Mouse (Mus musculus): ENCODE results near the gene Leng9. TPM values are rescaled to one million over a fixed set of nuclear protein-coding genes. Genes with fewer than 3 reads are reported as not detected.

Leng9 gene
- polyA plus RNA-seq, 1 experiment from 2014 or later: 5.2 TPM

GRCm38 (mm10) chr7:4149209-4150054 is 742 bp downstream of the Leng9 start:
- H3K4me1 ChIP-seq: peaks cover 31% of the 10 kb centered on the region
- no peaks in the 10 kb centered on the region for H3K9me3 ChIP-seq
- H3K36me3 ChIP-seq (replicated peaks): peaks cover 28% of the 10 kb centered on the region
- peak overlapping the region; percentile 71 for H3K4me3 ChIP-seq
- H3K4me2 ChIP-seq: peak overlapping the region; percentile 96
- H3K27ac ChIP-seq: peak overlapping the region; percentile 91
- WGBS: under 1% methylated on average over 59 of the region's 64 CpGs
- peak; percentile 80 for ATAC-seq (replicated peaks)
- peaks cover 27% of the 10 kb centered on the region for H3K27me3 ChIP-seq (replicated peaks)
- H3K9ac ChIP-seq: peak overlapping the region; percentile 86

DNA sequence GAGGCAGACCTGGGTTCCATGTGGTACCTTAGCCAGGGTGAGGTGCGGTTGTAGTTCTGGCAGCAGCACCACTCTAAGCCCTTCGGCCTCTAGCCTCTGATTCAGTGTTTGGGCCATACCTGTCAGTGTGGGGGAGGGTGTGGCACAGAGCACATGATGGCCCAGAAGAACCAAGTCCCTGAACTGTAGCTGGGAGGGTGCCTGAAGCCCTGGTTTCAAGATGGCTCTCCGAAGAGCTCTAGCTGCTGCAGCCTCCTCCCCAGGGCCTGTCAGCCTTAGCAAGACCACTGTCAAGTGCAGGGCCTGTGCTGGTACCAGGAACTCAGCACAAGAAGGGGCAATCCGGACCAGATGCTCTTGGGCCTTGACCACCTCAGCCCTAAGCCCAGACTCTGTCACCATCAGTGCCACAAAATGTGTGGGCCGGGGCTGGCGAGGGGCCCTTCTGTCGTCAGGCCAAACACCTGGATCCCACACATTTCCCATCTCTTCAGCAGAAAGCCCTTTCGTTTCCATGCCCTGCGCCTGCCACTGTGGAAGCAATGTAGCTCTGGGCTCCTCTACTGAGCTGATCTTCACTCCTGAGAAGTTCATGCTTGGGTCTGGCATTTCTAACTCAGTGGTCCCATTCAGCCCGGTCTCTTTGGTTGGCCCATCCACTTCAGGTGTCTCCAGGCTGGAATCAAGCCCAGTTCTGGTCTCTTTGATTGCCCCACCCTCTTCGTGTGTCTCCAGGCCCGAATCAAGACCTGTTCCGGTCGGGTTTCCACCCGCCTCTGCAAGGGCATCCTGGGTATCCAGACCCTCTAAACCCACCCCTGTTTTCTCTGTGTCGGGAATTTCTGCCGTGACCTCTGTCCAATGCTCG is 1.6 kb downstream of the Leng9 start:
- ATAC-seq (replicated peaks): peak; percentile 48
- H3K36me3 ChIP-seq (replicated peaks): peaks cover 36% of the 10 kb centered on the region
- H3K27me3 ChIP-seq (replicated peaks): peaks cover 24% of the 10 kb centered on the region
- 27% methylated on average over 18 of the region's 18 CpGs for WGBS
- peak overlapping the region; percentile 86 for H3K9ac ChIP-seq
- peak overlapping the region; percentile 71 for H3K4me3 ChIP-seq
- peak overlapping the region; percentile 96 for H3K4me2 ChIP-seq
- peak overlapping the region; percentile 91 for H3K27ac ChIP-seq
- peaks cover 31% of the 10 kb centered on the region for H3K4me1 ChIP-seq
- no peaks in the 10 kb centered on the region for H3K9me3 ChIP-seq

- H3K27ac ChIP-seq: no peak overlapping the region
- H3K36me3 ChIP-seq (replicated peaks): peaks cover 43% of the 10 kb centered on the region
- H3K9ac ChIP-seq: no peak overlapping the region
- peaks cover 17% of the 10 kb centered on the region for H3K27me3 ChIP-seq (replicated peaks)
- H3K4me1 ChIP-seq: peaks cover 31% of the 10 kb centered on the region
- no peak overlapping the region for H3K4me3 ChIP-seq
- ATAC-seq (replicated peaks): no peak
- no peak overlapping the region; the same call in 1 of the 2 replicates for H3K4me2 ChIP-seq
- WGBS: 88% methylated on average over 4 of the region's 4 CpGs
- no peaks in the 10 kb centered on the region for H3K9me3 ChIP-seq
Measured at GRCm38 (mm10) chr7:4147836-4148235, 2.3 kb downstream of the Leng9 start.

DNA sequence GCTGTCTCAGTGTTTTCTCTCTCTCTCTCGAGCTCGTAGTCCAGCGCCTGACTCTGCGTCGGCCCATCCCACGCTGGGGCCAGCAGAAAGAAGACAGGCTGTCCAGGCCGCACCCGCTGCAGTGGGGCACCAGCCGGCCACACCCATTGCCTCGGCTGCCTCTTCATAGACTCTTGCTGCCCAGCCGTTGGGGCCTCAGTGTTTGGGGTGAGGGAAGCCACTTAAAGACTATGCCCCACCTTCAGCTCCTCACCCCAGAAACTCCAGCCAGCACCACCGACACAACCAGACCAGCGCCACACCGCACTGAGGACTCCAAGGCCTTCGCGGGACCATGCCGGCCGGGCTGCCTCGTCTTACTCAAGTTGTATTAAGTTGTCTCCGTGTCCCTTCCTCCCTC is 2.8 kb downstream of the Leng9 start:
- WGBS: 93% methylated on average over 20 of the region's 20 CpGs
- no peaks in the 10 kb centered on the region for H3K9me3 ChIP-seq
- no peak overlapping the region for H3K27ac ChIP-seq
- no peak for ATAC-seq (replicated peaks)
- peaks cover 14% of the 10 kb centered on the region for H3K27me3 ChIP-seq (replicated peaks)
- no peak overlapping the region for H3K9ac ChIP-seq
- H3K4me1 ChIP-seq: peaks cover 31% of the 10 kb centered on the region
- peaks cover 48% of the 10 kb centered on the region for H3K36me3 ChIP-seq (replicated peaks)
- no peak overlapping the region for H3K4me3 ChIP-seq
- no peak overlapping the region for H3K4me2 ChIP-seq

- H3K27me3 ChIP-seq (replicated peaks): peaks cover 9% of the 10 kb centered on the region
- H3K4me3 ChIP-seq: no peak overlapping the region
- H3K27ac ChIP-seq: no peak overlapping the region
- H3K4me2 ChIP-seq: no peak overlapping the region
- ATAC-seq (replicated peaks): no peak
- H3K9me3 ChIP-seq: no peaks in the 10 kb centered on the region
- H3K4me1 ChIP-seq: peaks cover 30% of the 10 kb centered on the region
- peaks cover 57% of the 10 kb centered on the region for H3K36me3 ChIP-seq (replicated peaks)
- H3K9ac ChIP-seq: no peak overlapping the region
- WGBS: 93% methylated on average over 23 of the region's 23 CpGs
Measured at GRCm38 (mm10) chr7:4146241-4147180, 3.7 kb downstream of the Leng9 start.

GRCm38 (mm10) chr7:4145552-4146190 is 4.5 kb downstream of the Leng9 start:
- no peak overlapping the region for H3K4me2 ChIP-seq

DNA sequence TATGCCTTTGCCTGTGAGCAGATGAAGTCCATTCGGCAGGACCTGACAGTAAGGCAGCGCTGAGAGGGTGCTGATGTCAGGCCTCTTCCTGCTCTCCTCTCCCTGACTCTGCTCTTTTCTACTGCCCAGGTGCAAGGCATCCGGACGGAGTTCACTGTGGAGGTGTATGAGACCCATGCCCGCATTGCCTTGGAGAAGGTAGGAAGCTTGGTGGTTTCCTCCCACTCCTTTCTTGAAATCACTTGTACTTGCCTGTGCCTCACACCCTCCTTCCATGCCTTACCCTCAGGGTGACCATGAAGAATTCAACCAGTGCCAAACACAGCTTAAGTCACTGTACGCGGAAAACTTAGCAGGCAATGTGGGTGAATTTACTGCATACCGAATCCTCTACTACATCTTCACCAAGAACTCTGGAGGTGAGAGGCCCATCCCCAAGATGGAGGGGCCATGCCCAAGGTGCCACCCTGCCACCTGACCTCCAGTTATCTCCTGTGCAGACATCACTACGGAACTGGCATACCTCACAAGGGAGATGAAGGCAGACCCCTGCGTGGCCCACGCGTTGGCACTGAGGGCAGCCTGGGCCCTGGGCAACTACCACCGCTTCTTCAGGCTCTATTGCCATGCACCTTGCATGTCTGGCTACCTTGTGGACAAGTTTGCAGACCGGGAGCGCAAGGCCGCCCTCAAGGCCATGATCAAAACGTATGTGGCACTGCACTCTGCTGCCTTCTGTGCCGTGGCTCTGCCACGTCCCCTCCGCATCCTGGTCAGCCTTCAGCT is 5.2 kb downstream of the Leng9 start:
- no peaks in the 10 kb centered on the region for H3K9me3 ChIP-seq
- H3K9ac ChIP-seq: no peak overlapping the region
- H3K27me3 ChIP-seq (replicated peaks): no peaks in the 10 kb centered on the region
- H3K36me3 ChIP-seq (replicated peaks): peaks cover 69% of the 10 kb centered on the region
- no peak overlapping the region for H3K4me3 ChIP-seq
- 95% methylated on average over 20 of the region's 20 CpGs for WGBS
- H3K4me1 ChIP-seq: peaks cover 14% of the 10 kb centered on the region
- no peak overlapping the region for H3K27ac ChIP-seq
- H3K4me2 ChIP-seq: no peak overlapping the region
- ATAC-seq (replicated peaks): no peak

More at GRCm38 (mm10) chr7:4145552-4146190, 4.5 kb downstream of the Leng9 start:
- ATAC-seq (replicated peaks): no peak
- H3K27ac ChIP-seq: no peak overlapping the region
- peaks cover 21% of the 10 kb centered on the region for H3K4me1 ChIP-seq
- H3K27me3 ChIP-seq (replicated peaks): peaks cover under 1% of the 10 kb centered on the region; the same call in 1 of the 2 replicates
- no peak overlapping the region for H3K9ac ChIP-seq
- WGBS: 73% methylated on average over 6 of the region's 6 CpGs
- no peak overlapping the region for H3K4me3 ChIP-seq
- H3K36me3 ChIP-seq (replicated peaks): peaks cover 65% of the 10 kb centered on the region
- no peaks in the 10 kb centered on the region for H3K9me3 ChIP-seq

GRCm38 (mm10) chr7:4144046-4144445 is 6.1 kb downstream of the Leng9 start:
- no peaks in the 10 kb centered on the region for H3K27me3 ChIP-seq (replicated peaks)
- no peak overlapping the region for H3K4me3 ChIP-seq
- H3K9ac ChIP-seq: no peak overlapping the region
- peaks cover 78% of the 10 kb centered on the region for H3K36me3 ChIP-seq (replicated peaks)
- peaks cover 11% of the 10 kb centered on the region for H3K4me1 ChIP-seq
- H3K27ac ChIP-seq: no peak overlapping the region
- no peaks in the 10 kb centered on the region for H3K9me3 ChIP-seq
- WGBS: 96% methylated on average over 13 of the region's 13 CpGs
- H3K4me2 ChIP-seq: no peak overlapping the region
- no peak for ATAC-seq (replicated peaks)

- no peak for ATAC-seq (replicated peaks)
- no peak overlapping the region for H3K4me3 ChIP-seq
- WGBS: 94% methylated on average over 19 of the region's 19 CpGs
Measured at GRCm38 (mm10) chr7:4143506-4143905, 6.7 kb downstream of the Leng9 start.

GRCm38 (mm10) chr7:4142796-4143445 is 7.3 kb downstream of the Leng9 start:
- no peak overlapping the region for H3K9ac ChIP-seq
- WGBS: 97% methylated on average over 10 of the region's 10 CpGs
- no peak overlapping the region for H3K27ac ChIP-seq
- no peak overlapping the region for H3K4me3 ChIP-seq
- H3K4me2 ChIP-seq: no peak overlapping the region
- H3K27me3 ChIP-seq (replicated peaks): no peaks in the 10 kb centered on the region
- no peaks in the 10 kb centered on the region for H3K9me3 ChIP-seq
- no peak for ATAC-seq (replicated peaks)
- peaks cover 10% of the 10 kb centered on the region for H3K4me1 ChIP-seq
- H3K36me3 ChIP-seq (replicated peaks): peaks cover 79% of the 10 kb centered on the region

More at GRCm38 (mm10) chr7:4143506-4143905, 6.7 kb downstream of the Leng9 start:
- Histone ChIP-seq H3K27me3 (replicated peaks) (no peaks in the 10 kb centered on the region), H3K27ac (no peak overlapping the region), H3K9me3 (no peaks in the 10 kb centered on the region), H3K9ac (no peak overlapping the region), H3K4me1 (peaks cover 10% of the 10 kb centered on the region), H3K4me2 (no peak overlapping the region), H3K36me3 (replicated peaks) (peaks cover 79% of the 10 kb centered on the region)

Data from midbrain, embryonic 15.5 days (tissue).